Mouse (Mus musculus): Measurements from ENCODE around the gene Wdr37.

The Wdr37 gene

DNA sequence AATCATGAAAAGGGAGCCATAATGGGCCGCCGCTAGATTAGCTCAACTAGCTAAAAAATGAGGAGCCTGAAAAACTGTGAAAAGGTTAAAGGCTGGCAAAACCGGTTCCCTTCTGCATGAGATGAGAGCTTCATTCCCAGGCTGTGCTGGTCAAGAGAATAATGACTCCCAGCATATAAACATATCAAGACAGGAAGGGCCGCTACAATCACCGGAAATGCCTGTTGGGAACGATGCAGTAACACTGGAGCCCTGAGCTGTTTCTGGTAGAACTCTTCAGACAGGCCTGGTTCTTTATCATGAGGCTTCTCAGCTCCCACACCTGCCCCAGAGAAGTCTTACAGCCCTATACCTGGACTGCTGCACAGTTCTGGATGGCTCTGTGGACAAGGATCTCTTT, 31.8 kb downstream of the Wdr37 start:
- DNase-seq = no peak

DNA sequence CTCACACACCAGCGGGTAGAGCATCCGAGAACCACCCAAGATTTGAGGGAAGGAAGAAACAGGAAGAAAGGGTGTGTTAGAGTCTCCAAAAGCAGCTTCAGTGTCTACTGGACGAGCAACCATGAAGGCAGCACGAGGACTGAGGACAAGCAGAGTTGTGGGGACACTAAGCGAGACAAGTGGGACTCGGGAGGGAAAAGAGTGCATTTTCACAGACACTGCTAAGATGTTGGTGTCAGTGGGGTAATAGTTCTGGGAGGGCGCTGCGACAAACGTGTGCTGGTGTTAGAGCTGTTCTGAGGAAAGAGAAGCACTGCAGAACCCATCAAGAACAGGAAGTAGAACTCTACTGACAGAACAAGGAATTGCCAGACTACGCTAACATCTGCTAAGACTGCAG, 32.6 kb downstream of the Wdr37 start:
- no peak for DNase-seq

GRCm38 (mm10) chr13:8838394-8838793, 33.3 kb downstream of the Wdr37 start:
- no peak for DNase-seq

GRCm38 (mm10) chr13:8834573-8834972, 37.1 kb downstream of the Wdr37 start:
- no peak for DNase-seq

- no peak for DNase-seq
Observed at GRCm38 (mm10) chr13:8831546-8832251, 40.0 kb downstream of the Wdr37 start.

- DNase-seq = no peak
Observed at GRCm38 (mm10) chr13:8830696-8831095, 41.0 kb downstream of the Wdr37 start.

GRCm38 (mm10) chr13:8829784-8830183, 41.9 kb downstream of the Wdr37 start:
- DNase-seq = peak; percentile 5

DNA sequence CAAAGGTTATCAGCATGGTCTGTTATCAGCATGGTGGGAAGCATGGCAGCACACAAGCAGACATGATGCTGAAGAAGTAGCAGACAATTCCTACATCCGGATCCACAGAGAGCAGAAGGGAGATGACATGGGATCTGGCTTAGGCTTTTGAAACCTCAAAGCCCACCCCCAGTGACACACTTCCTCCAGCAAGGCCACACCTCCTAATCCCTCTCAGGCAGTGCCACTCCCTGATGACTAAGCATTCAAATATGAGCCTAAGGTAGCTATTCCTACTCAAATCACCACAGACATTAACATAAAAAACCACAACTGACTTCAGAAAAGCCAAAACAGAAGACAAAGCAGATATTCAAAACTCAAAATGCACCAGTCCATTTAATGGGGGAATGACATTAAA, 42.8 kb downstream of the Wdr37 start:
- DNase-seq = no peak

DNA sequence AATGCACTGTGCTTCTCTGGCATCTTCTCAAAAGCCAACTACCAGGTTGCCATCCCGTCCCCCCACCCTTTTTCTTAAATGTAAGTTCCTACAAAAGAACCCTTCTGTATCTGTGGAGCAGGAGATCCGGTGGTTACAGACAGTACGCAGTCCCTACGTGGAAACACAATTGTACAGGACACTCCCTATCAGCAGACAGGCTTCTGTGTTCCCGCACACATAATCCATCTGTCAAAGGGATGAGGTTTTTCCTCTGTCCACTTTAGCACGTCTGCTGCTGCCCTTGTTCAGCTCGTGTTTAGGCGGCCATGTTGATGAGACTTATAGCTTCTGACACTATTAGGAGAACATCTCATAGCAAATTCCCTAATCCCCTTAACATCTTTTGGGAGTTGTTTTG, 48.2 kb downstream of the Wdr37 start:
- no peak for DNase-seq

GRCm38 (mm10) chr13:8823120-8823519, 48.6 kb downstream of the Wdr37 start:
- peak; percentile 18 for DNase-seq

DNA sequence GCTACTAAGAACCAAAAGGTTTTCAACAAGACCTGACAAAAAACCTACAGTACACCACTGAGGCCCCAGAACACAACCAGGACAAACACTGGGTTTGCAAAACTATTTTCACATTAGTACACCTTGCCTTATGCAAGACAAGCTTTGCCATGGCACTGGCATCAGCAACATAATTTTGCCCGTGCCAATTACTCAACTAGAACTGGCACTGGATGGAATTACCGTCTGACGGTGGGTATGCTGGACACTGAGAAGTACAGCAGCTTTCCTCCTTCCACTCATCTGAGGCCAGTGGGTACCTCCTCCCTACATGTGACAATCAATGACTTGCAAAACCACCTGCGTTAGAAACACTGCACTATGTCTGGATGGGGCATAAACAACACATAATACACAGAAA, 49.5 kb downstream of the Wdr37 start:
- DNase-seq = no peak

- DNase-seq = no peak
Observed at GRCm38 (mm10) chr13:8805931-8806330, 65.8 kb downstream of the Wdr37 start.

DNA sequence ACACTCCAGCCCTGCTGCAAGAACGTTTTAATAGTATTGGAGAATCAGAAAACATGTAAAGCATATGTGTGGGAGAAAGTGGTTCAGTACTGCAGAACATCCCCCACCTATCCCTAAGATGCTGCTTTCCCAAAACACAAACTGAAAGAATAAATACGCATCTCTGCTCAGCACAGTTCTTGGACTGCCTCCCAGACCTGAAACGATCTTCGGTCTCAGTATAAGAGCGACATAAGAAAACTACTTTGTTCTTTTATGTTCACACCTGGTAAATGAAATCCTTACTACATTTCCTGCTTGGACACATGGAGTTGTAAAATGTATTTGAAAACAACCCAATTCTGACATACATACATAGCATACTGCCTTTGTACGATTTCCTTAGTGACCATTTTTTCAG, 71.1 kb downstream of the Wdr37 start:
- no peak for DNase-seq

DNA sequence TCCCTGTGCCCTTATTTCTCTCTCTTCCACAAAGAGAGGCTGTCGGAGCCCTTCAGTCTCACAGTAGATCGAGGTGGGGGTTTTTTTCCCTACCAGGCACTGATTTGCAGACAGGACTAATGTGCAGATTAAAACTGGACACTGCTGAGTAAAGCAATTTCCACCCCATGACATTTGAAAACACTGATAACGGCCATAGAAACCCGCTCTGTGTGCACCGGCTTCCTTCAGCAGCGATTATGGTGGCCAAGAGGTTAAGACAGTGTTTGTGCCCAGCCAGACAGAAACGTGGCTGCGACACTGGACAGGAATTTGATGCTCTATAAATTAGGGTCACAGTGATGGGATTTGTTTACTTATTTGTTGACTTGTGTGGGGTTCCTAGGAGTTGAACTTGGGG, 78.5 kb downstream of the Wdr37 start:
- DNase-seq = no peak

GRCm38 (mm10) chr13:8785185-8785584, 86.5 kb downstream of the Wdr37 start:
- DNase-seq = peak; percentile 69

- no peak for DNase-seq
Observed at GRCm38 (mm10) chr13:8784308-8785061, 87.2 kb downstream of the Wdr37 start.

DNA sequence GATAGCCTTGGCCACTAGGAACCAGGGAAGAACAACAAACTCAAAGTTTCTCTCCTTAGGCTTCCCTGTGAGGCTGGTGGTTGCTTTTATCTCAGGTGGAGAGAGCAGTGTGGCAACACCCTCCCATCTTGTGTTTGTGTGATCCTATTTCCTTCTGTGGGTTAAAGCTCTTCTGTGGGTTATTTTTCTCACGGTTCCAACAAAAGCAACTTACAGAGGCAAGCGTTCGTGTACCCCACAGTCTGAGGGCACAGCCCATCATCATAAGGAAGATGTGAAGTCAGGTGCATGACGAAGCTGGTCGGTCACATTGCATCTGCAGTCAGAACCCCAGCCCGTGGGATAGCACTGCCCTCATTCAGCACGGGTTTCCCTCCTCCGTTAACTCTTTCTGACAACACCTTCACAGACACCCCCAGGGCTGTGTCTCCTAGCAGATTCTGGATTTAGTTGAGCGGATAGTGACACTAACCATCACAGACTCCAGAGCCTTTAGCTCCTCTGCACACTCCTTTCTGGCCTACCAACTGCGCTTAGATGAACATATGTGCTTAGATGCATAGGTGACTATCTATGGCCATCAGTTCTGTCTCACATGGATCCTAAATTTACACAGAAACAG, 87.9 kb downstream of the Wdr37 start:
- DNase-seq = no peak

GRCm38 (mm10) chr13:8782636-8783035, 89.1 kb downstream of the Wdr37 start:
- DNase-seq = peak; percentile 25

DNA sequence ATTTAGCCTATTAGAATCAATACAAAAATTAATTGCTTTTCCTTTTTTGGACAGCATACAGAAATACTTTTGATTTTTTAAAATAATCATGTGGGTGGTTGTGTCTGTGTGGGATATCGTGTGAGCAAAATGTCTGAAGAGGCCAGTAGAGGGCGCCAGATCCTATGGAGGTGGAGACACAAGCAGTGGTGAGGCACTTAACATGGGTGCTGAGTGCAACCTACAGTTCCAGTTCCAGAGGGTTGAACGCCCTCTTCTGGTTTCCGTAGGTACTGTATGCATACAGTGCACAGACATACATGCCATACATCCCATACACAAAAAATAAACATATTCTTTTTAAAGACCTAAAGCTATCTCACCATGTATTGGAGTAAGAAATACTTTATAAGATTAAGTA, 91.3 kb downstream of the Wdr37 start:
- DNase-seq = peak; percentile 54

- DNase-seq = no peak
Observed at GRCm38 (mm10) chr13:8770616-8771015, 101.1 kb downstream of the Wdr37 start.

DNA sequence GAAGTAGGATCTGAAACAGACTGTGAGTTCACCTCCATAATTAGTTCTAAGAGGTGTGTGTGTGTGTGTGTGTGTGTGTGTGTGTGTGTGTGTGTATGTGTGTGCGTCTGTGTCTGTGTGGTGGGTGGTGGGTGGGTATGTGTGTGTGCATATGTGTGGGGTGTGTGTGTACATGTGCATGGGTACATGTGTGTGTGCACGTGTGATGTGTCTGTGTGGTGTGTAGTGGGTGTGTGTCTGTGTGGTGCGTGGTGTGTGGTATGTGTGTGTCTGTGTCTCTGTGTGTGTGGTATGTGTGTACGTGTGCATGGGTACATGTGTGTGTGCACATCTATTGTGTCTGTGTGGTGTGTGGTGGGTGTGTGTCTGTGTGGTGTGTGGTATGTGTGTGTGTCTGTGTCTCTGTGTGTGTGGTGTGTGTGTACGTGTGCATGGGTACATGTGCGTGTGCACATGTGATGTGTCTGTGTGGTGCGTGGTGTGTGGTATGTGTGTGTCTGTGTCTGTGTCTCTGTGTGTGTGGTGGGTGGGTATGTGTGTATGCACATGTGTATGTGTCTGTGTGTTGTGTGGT, 102.0 kb downstream of the Wdr37 start:
- no peak for DNase-seq

- no peak for DNase-seq
Observed at GRCm38 (mm10) chr13:8760940-8761339, 110.8 kb downstream of the Wdr37 start.
